Mouse (Mus musculus): ENCODE data around the gene Gm28557. TPM values are rescaled to one million over a fixed set of nuclear protein-coding genes. Genes with fewer than 3 reads are reported as not detected.

Gm28557 gene
- total RNA-seq (2023): 1 to 10 TPM; 3.9 to 5.8 TPM

DNA sequence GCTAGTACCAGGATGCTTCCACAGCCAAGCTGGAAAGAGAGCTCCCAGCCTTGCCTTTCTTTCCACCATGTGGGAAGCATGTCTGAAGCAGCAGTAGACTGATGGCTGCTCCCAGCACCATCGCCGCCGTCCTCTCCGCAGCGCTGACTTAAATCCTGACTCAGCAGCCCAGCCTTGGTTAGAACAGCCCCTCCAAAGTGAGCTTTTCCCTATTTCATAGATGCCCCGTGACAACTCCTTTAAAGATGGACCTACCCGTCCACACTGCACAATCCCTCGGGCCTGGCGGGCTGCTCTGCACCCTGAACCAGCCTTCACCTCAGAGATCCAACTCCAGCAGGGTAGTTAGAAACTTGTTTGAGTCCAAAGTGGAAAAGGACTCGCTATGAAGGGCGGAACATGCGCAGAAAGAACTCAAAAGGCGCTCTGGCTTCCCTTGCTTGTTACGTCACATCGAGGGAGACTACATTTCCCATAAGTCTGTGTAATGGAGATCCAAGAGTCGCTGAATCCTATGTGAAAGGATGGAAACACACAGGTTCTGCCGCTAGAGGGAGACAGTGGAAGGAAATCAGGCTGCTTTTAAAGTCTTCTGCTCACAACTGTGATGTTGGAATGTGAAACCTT lies at the start of gene Gm28557:
Gene Gm28557 (minus strand): TSS at position 411 of the 627 bp plus-strand sequence.

DNA sequence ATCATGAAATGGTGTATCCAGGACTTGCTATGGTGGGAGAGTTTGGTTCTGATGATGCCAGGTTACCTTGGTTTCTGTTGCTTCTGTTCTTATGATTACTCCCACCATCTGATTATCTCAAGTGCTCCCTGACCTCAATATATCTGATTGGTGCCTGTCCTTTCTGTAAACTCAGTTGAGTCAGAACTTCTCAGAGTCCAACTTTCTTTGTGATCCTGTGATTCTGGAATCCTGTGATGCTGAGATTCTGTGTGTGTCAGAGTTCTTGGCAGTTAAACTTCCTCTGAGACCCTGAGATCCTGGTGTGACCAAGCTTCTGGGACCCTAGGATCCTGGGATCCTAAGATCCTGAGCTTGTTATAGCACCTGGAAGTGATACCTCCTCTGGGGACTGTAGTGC lies 13.0 kb upstream of the Gm28557 start, which contains the start of gene Zfp759:
Gene Zfp759 (plus strand): TSS at position 301 of the 400 bp plus-strand sequence.

DNA sequence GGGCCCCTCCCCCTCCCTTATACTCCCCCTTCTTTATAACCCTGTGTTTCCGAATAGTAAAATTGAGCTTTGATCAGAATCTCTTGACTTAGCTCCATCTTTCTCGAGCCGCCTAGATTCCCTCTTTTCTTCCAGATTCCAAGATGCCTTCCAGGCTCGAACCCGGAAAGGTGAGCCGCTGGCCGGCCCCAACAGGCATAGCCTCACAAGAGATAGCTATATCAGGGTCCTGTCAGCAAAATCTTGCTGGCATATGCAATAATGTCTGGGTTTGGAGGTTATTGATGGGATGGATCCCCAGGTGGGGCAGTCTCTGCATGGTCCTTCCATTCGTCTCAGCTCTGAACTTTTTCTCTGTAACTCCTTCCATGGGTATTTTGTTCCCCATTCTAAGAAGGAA lies 7.8 kb upstream of the Gm28557 start, which contains the start of gene Rslcan18:
Gene Rslcan18 (minus strand): TSS at position 101 of the 400 bp plus-strand sequence.

DNA sequence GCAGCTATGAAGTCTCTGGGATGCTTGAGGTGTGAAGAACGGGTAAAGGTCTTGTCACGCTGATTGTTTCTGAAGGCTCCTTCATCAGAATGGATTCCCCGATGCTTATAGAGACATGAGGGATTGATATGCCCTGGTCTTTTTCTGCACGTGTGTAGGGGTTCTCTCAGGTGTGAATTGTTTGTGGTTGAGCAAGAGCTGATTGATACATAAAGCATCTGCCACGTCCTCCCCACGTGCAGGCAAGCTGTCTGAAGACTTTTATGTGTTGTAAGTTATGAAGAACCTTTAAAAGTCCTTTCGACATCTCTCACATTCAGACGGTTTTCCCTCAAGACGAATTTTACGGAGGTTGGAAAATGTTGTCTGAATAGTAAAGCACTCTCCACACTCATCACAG lies 10.5 kb downstream of the Gm28557 start, which contains the start of gene Zfp708:
Gene Zfp708 (minus strand): TSS at position 101 of the 400 bp plus-strand sequence.

DNA sequence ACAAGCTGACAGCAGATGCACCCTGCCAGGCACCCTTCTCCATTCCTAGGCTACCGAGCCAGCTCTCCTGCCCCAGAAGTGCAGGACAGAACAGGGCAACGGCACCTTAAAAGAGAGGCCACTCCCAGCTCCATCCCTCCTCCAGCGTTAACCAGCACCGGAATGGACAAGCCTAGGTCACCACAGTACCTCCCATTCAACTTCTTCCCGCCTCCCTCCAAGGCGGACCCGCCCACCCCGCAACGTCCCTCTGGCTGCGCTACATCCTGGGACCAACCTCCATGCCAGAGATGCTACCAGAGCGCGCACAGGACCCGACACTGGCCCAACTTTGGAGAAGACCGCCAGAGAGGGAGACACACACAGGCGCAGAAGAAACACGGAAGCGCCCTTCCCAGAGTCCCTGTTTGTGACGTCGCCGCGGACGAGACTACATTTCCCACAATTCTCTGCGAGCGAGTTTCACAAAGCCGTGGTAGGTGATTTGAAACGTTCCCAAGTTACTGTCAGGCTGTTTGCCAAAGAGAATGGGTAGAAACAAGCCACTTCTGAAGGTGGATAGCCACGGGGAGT lies 47.5 kb downstream of the Gm28557 start, which contains the start of gene Zfp712:
Gene Zfp712 (minus strand): TSS at position 385 of the 573 bp plus-strand sequence.

Other genes with a start within 250 kb of the Gm28557 start
- 1 to 10 TPM; 1.3 to 2.0 TPM for gene Gm10767, start 203.7 kb downstream of the Gm28557 start, total RNA-seq (2023)
- gene Zfp712, start 47.4 kb downstream of the Gm28557 start, total RNA-seq (2023): 1 to 10 TPM; 4.6 to 5.8 TPM
- gene Zfp708, start 10.6 kb downstream of the Gm28557 start, total RNA-seq (2023): 1 to 10 TPM in 1 of 2 experiments, under 1 TPM in 1; 0.77 to 2.4 TPM
- under 1 TPM in 1 of 2 experiments, not detected in 1; 0.41 TPM for gene Rslcan18, start 7.7 kb upstream of the Gm28557 start, total RNA-seq (2023)
- gene Zfp759, start 13.1 kb upstream of the Gm28557 start, total RNA-seq (2023): 1 to 10 TPM; 4.3 to 5.7 TPM
- 1 to 10 TPM; 7.0 to 9.9 TPM for gene Rsl1, start 64.6 kb upstream of the Gm28557 start, total RNA-seq (2023)
- gene Zfp455, start 85.9 kb upstream of the Gm28557 start, total RNA-seq (2023): 1 to 10 TPM; 2.3 TPM
- gene Zfp458, start 169.9 kb upstream of the Gm28557 start, total RNA-seq (2023): 1 to 10 TPM; 2.8 to 5.4 TPM
- 1 to 10 TPM; 2.9 to 5.3 TPM for gene Zfp457, start 197.9 kb upstream of the Gm28557 start, total RNA-seq (2023)
- gene Zfp595, start 224.0 kb upstream of the Gm28557 start, total RNA-seq (2023): 10 to 100 TPM; 16.4 to 18.8 TPM